Comparison of ENCODE assay signal across 22 mouse cellular contexts in genomic region chrX:105064801-105065200, GRCm38 (mm10). TPM values are rescaled to one million over a fixed set of nuclear protein-coding genes. Genes with fewer than 3 reads are reported as not detected.
DNase-seq lines count a peak whose midpoint lies in the region; ATAC-seq and TF ChIP-seq lines count a peak whose summit lies in the region.
"Had no signal": no experiment of that assay in that cellular context is flagged by ENCODE, and none has a peak within 500 bp of the region (broad histone marks: within the 10 kb centered on the region; RNA-seq: fewer than 3 reads in every experiment).

No protein-coding gene starts in this region.

- peak overlapping the region; percentile 64; the same call in 1 of the 2 replicates for H3K27ac ChIP-seq in spleen, adult 2 months (ENCODE audit: insufficient read depth, low read length)
- peak overlapping the region; percentile 91 for H3K27ac ChIP-seq in MEL (ENCODE audit: control insufficient read depth, low read depth, low read length)
- H3K27ac ChIP-seq: embryonic facial prominence, embryonic 13.5 days; heart, embryonic 10.5 days; hindbrain, embryonic 12.5 days; layer of hippocampus, adult 2 months; liver, embryonic 12.5 days; lung, embryonic 15.5 days; stomach, embryonic 15.5 days had no signal

- peaks cover 3% of the 10 kb centered on the region; the same call in 1 of the 2 replicates for H3K36me3 ChIP-seq in spleen, adult 2 months (ENCODE audit: control insufficient read depth, insufficient read depth, low read length)
- H3K36me3 ChIP-seq in MEL (ENCODE audit: control insufficient read depth in 1 of 2, insufficient read depth in 2 of 2, low read length in 2 of 2), result peaks cover 0 to 21% of the 10 kb centered on the region in 2 experiments; a peak in 2 of 4 replicates

- no peaks in the 10 kb centered on the region; the same call in 1 of the 2 replicates for H3K79me2 ChIP-seq in MEL (ENCODE audit: control insufficient read depth, insufficient read depth, low read length, poor library complexity)

- H3K9ac ChIP-seq in MEL (ENCODE audit: control insufficient read depth, low read depth, low read length, poor library complexity, severe bottlenecking), result peak overlapping the region; percentile 34
- H3K9ac ChIP-seq: embryonic facial prominence, embryonic 13.5 days; hindbrain, embryonic 12.5 days; liver, embryonic 12.5 days; lung, embryonic 15.5 days; stomach, embryonic 15.5 days had no signal

- WGBS in spleen, adult 2 months, result 18% methylated on average over 4 of the region's 4 CpGs

- no peak for TF ChIP-seq POLR2A in spleen, adult 2 months (IDR thresholded peaks at IDR 0.05; ENCODE audit: low read depth, low read length)
- no peak for TF ChIP-seq POLR2A in MEL (IDR thresholded peaks at IDR 0.05; ENCODE audit: control insufficient read depth in 1 of 2, insufficient read depth in 1 of 2, low read depth in 1 of 2, low read length in 2 of 2, poor library complexity in 1 of 2)

- TF ChIP-seq EP300 in MEL (IDR thresholded peaks at IDR 0.05; ENCODE audit: low read depth in 1 of 2, low read length in 2 of 2), result no peak; a peak in 1 of 4 replicates

- no peak for TF ChIP-seq RAD21 in MEL (IDR thresholded peaks at IDR 0.05; ENCODE audit: low read depth, low read length)

- H3K4me1 ChIP-seq in spleen, adult 2 months (ENCODE audit: control insufficient read depth, insufficient read depth, insufficient read length), result no peaks in the 10 kb centered on the region; the same call in 1 of the 2 replicates
- H3K4me1 ChIP-seq in MEL (ENCODE audit: control insufficient read depth in 1 of 2, insufficient read depth in 2 of 2, low read length in 2 of 2), result peaks cover 0 to 14% of the 10 kb centered on the region in 2 experiments; a peak in 2 of 4 replicates
- H3K4me1 ChIP-seq: heart, embryonic 10.5 days had no signal

- no peak overlapping the region for H3K4me3 ChIP-seq in spleen, adult 2 months (ENCODE audit: extremely low read depth, insufficient read depth, insufficient read length)
- peak overlapping the region; percentile 7 to 16; a peak in 3 of 4 replicates for H3K4me3 ChIP-seq in MEL (ENCODE audit: control insufficient read depth in 1 of 2, insufficient read depth in 1 of 2, low read depth in 2 of 2, low read length in 2 of 2)
- H3K4me3 ChIP-seq: embryonic facial prominence, embryonic 13.5 days; heart, embryonic 10.5 days; hindbrain, embryonic 12.5 days; layer of hippocampus, adult 2 months; liver, embryonic 12.5 days; lung, embryonic 15.5 days; myocyte; stomach, embryonic 15.5 days had no signal

- intact Hi-C loops in gastrocnemius, postnatal 14 days (cut with DNase I; ENCODE audit: low total_unique reads), result no loop called here

- no peak for TF ChIP-seq CTCF in spleen, adult 2 months (IDR thresholded peaks at IDR 0.05; ENCODE audit: extremely low read depth, insufficient read depth, insufficient read length, insufficient replicate concordance)
- TF ChIP-seq CTCF in MEL (IDR thresholded peaks at IDR 0.05 in 2 of 3, conservative IDR thresholded peaks at IDR 0.05 in 1 of 3; ENCODE audit: control insufficient read depth in 1 of 3, insufficient read depth in 1 of 3, low read depth in 2 of 3, low read length in 3 of 3, poor library complexity in 1 of 3, severe bottlenecking in 1 of 3), result no peak

- ATAC-seq in hematopoietic stem cell, adult 5-6 weeks (replicated peaks in 1 of 2; ENCODE audit: insufficient read depth in 1 of 2, low FRiP score in 2 of 2, low TSS enrichment in 1 of 2, low read depth in 1 of 2, poor library complexity in 2 of 2, severe bottlenecking in 2 of 2), result peak; percentile 94 to 96
- ATAC-seq: forebrain, embryonic 14.5 days; liver, embryonic 12.5 days had no signal

- peak; percentile 3 to 55 for DNase-seq in spleen, adult 2 months (ENCODE audit: low read depth in 1 of 2, low spot score in 2 of 2)
- DNase-seq in spleen, postnatal 10 days (ENCODE audit: low spot score in 2 of 2), result no peak
- DNase-seq in MEL (ENCODE audit: low read depth, low spot score), result peak; percentile 84
- peak; percentile 4 for DNase-seq in skeletal muscle tissue, adult 2 months (ENCODE audit: low read depth, low spot score)
- DNase-seq in cerebellum, adult 11 months, result no peak
- DNase-seq in urinary bladder, postnatal 36 days (ENCODE audit: low spot score in 2 of 2), result no peak
- DNase-seq in gastrocnemius, postnatal 14 days, result no peak
- DNase-seq: cerebellum, adult 9-10 months; gastrocnemius, postnatal 36 days; kidney, adult 2 months; kidney, postnatal 10 days; thymus, adult 18-20 months had no signal

- no peaks in the 10 kb centered on the region for H3K9me3 ChIP-seq in MEL (replicated peaks; ENCODE audit: insufficient read depth, low read length)
- H3K9me3 ChIP-seq: embryonic facial prominence, embryonic 13.5 days; heart, embryonic 10.5 days; hindbrain, embryonic 12.5 days; liver, embryonic 12.5 days; lung, embryonic 15.5 days; stomach, embryonic 15.5 days had no signal

- H3K27me3 ChIP-seq in spleen, adult 2 months (ENCODE audit: control insufficient read depth, insufficient read depth, low read length), result no peaks in the 10 kb centered on the region
- H3K27me3 ChIP-seq in MEL (ENCODE audit: control insufficient read depth in 1 of 2, insufficient read depth in 2 of 2, low read length in 2 of 2), result no peaks in the 10 kb centered on the region
- H3K27me3 ChIP-seq: embryonic facial prominence, embryonic 13.5 days; hindbrain, embryonic 12.5 days; liver, embryonic 12.5 days; lung, embryonic 15.5 days; stomach, embryonic 15.5 days had no signal

TF ChIP-seq in MEL, 35 proteins besides CTCF, POLR2A, EP300 and RAD21:
- peak; percentile 54 for TF ChIP-seq ETS1 (IDR thresholded peaks at IDR 0.05; ENCODE audit: low read depth, low read length)
- no peak for TF ChIP-seq RCOR1 (IDR thresholded peaks at IDR 0.05; ENCODE audit: low read depth, low read length)
- 0 out of 2 replicates have a peak, but pooled peaks have one; percentile 48 for TF ChIP-seq MAX (IDR thresholded peaks at IDR 0.05; ENCODE audit: low read length)
- TF ChIP-seq SIN3A (IDR thresholded peaks at IDR 0.05; ENCODE audit: low read length), result peak; percentile 37; the same call in 1 of the 2 replicates
- TF ChIP-seq MYB (IDR thresholded peaks at IDR 0.05; ENCODE audit: low read depth, low read length), result no peak

RNA-seq across cellular contexts. Expression of gene Pbdc1, which starts 14.8 kb away (rescaled TPM):
- 4.8 and 5.0 TPM in 2 replicates for polyA plus RNA-seq in spleen, adult 2 months (2012; rRNA removed)
- total RNA-seq in MEL (2012; rRNA removed), result 43.8 and 45.4 TPM in 2 replicates
- 10 to 100 TPM in 1 of 2 experiments, not detected in 1; 54.8 TPM for polyA plus RNA-seq in MEL (2012; ENCODE audit: insufficient read depth in 1 of 2, insufficient read length in 2 of 2, low read depth in 1 of 2, low replicate concordance in 2 of 2, missing spikeins in 1 of 2)
- 52.7 and 57.4 TPM in 2 replicates for total RNA-seq in hematopoietic stem cell, adult 5-6 weeks (2017)
- total RNA-seq in gastrocnemius, postnatal 14 days (2021), result 1 to 10 TPM; 6.6 to 8.7 TPM

RNA-seq across cellular contexts. Expression of gene Magee1, which starts 55.4 kb away (rescaled TPM):
- polyA plus RNA-seq in spleen, adult 2 months (2012; rRNA removed), result 2.7 and 3.8 TPM in 2 replicates
- total RNA-seq in MEL (2012; rRNA removed), result 0.33 and 0.35 TPM in 2 replicates
- under 1 TPM in 1 of 2 experiments, not detected in 1; 0.89 TPM for polyA plus RNA-seq in MEL (2012; ENCODE audit: insufficient read depth in 1 of 2, insufficient read length in 2 of 2, low read depth in 1 of 2, low replicate concordance in 2 of 2, missing spikeins in 1 of 2)
- 1.2 and 5.2 TPM in 2 replicates for total RNA-seq in hematopoietic stem cell, adult 5-6 weeks (2017)
- 1 to 10 TPM; 2.4 to 3.6 TPM for total RNA-seq in gastrocnemius, postnatal 14 days (2021)

Comparison
In these comparisons a context has a peak if more than half of its experiments do, and no peak if none do; other contexts are left out.
1. DNase-seq: peak in spleen, adult 2 months (2 of 2), MEL (single experiment) and skeletal muscle tissue, adult 2 months (single experiment); none in spleen, postnatal 10 days (0 of 2), cerebellum, adult 11 months (single experiment), urinary bladder, postnatal 36 days (0 of 2) and gastrocnemius, postnatal 14 days (single experiment).